Mouse (Mus musculus): ENCODE measurements around the gene Rtcb. TPM values are rescaled to one million over a fixed set of nuclear protein-coding genes. Genes with fewer than 3 reads are reported as not detected.
A peak's percentile ranks its signal among the peaks of the same experiment; 100 is the strongest.

Gene Rtcb
- polyA plus RNA-seq (2012; rRNA removed), result 40.8 and 58.4 TPM in 2 replicates
- polyA plus RNA-seq (2014; fragmentation: Nextera tagmentation; extraction: Ambion mirVana), result 67.7 and 69.8 TPM in 2 replicates

GRCm38 (mm10) chr10:85957464-85957950 is at the start of gene Rtcb:
Rtcb (minus strand) TSS chr10:85957823.
- peak within 1 kb of the TSS; percentile 94 for H3K9ac ChIP-seq (replicated peaks)
- ATAC-seq (ENCODE audit: insufficient read depth), result peak; percentile 93
- no peaks in the 10 kb centered on the region for H3K27me3 ChIP-seq (ENCODE audit: control insufficient read depth, insufficient read depth, low read length)
- DNase-seq (ENCODE audit: low read depth in 3 of 3, low spot score in 3 of 3), result peak; percentile 91 to 92 (median 91)
- peak within 1 kb of the TSS; percentile 91 to 97 for H3K4me3 ChIP-seq (ENCODE audit: insufficient read depth in 1 of 2, low read depth in 2 of 2, low read length in 2 of 2)
- TF ChIP-seq CTCF (IDR thresholded peaks at IDR 0.05; ENCODE audit: low read depth) (no peak), EP300 (IDR thresholded peaks at IDR 0.05; ENCODE audit: low read depth) (no peak)
- peak within 1 kb of the TSS; percentile 88 for H3K4me2 ChIP-seq (ENCODE audit: low read depth)
- peak within 1 kb of the TSS; percentile 29 for H3K27ac ChIP-seq
- H3K9me3 ChIP-seq (ENCODE audit: control insufficient read depth, low read length), result no peaks in the 10 kb centered on the region
- H3K36me3 ChIP-seq (replicated peaks; ENCODE audit: control insufficient read depth, insufficient read depth, low read depth), result peaks cover 18% of the 10 kb centered on the region
- under 1% methylated on average over 37 of the region's 38 CpGs for WGBS (ENCODE audit: insufficient replicate concordance)
- H3K4me1 ChIP-seq (replicated peaks; ENCODE audit: control insufficient read depth in 2 of 2, insufficient read depth in 2 of 2, low read length in 1 of 2), result peaks cover 0 to 6% of the 10 kb centered on the region in 2 experiments; a peak in 1 of 4 replicates

DNA sequence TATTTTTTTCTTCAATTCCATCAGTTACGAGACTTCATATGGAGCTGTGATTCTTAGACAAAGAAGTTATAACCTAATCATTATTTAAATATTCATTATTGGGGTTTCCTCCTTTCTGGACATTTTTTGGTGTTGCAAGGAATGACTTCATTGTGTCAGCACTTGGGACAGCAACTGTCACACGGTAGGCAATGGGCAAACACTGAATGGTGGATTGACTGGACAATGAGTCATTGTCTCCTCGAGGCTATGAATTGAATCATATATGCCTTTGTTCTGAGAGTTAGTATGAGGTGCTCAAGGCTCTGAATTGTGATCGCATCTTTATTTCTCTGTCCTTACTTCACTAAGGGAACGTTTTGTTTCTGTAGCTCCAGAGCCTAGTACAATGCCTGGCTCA is 48.8 kb upstream of the Rtcb start:
- H3K9ac ChIP-seq (replicated peaks), result no peak overlapping the region
- H3K27ac ChIP-seq, result no peak overlapping the region
- TF ChIP-seq CTCF (IDR thresholded peaks at IDR 0.05; ENCODE audit: low read depth) (no peak), EP300 (IDR thresholded peaks at IDR 0.05; ENCODE audit: low read depth) (no peak)
- no peak for ATAC-seq (ENCODE audit: insufficient read depth)
- WGBS (ENCODE audit: insufficient replicate concordance), result 59% methylated on average over 5 of the region's 5 CpGs
- no peaks in the 10 kb centered on the region for H3K4me1 ChIP-seq (replicated peaks; ENCODE audit: control insufficient read depth in 2 of 2, insufficient read depth in 2 of 2, low read length in 1 of 2)
- no peak overlapping the region for H3K4me3 ChIP-seq (ENCODE audit: insufficient read depth in 1 of 2, low read depth in 2 of 2, low read length in 2 of 2)
- H3K9me3 ChIP-seq (ENCODE audit: control insufficient read depth, low read length), result no peaks in the 10 kb centered on the region
- no peaks in the 10 kb centered on the region for H3K27me3 ChIP-seq (ENCODE audit: control insufficient read depth, insufficient read depth, low read length)
- DNase-seq (ENCODE audit: low read depth in 3 of 3, low spot score in 3 of 3), result no peak
- no peak overlapping the region for H3K4me2 ChIP-seq (ENCODE audit: low read depth)
- H3K36me3 ChIP-seq (replicated peaks; ENCODE audit: control insufficient read depth, insufficient read depth, low read depth), result no peaks in the 10 kb centered on the region

DNA sequence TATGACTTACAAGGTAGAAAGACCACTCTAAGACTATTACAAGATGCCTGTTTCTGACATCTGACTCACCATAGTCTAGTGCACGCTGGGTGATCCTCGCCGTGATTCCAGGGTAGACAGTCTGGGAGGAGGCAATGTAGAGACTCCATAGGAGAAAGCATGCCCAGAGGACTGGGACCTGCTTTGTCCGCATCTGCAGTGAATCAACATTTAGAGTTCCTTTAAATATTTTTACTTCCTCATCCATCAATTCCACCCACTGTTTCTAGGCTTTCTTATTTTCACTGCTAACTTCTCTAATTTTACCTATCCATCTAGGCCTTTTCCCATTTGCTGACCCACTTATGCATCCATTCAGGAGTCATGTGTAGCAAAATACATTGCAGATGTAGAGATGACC is 42.8 kb upstream of the Rtcb start:
- Histone ChIP-seq H3K27me3 (ENCODE audit: control insufficient read depth, insufficient read depth, low read length) (no peaks in the 10 kb centered on the region), H3K4me2 (ENCODE audit: low read depth) (no peak overlapping the region), H3K9me3 (ENCODE audit: control insufficient read depth, low read length) (no peaks in the 10 kb centered on the region), H3K9ac (replicated peaks) (no peak overlapping the region), H3K36me3 (replicated peaks; ENCODE audit: control insufficient read depth, insufficient read depth, low read depth) (no peaks in the 10 kb centered on the region), H3K4me1 (replicated peaks; ENCODE audit: control insufficient read depth in 2 of 2, insufficient read depth in 2 of 2, low read length in 1 of 2) (no peaks in the 10 kb centered on the region), H3K27ac (no peak overlapping the region), H3K4me3 (ENCODE audit: insufficient read depth in 1 of 2, low read depth in 2 of 2, low read length in 2 of 2) (no peak overlapping the region)
- ATAC-seq (ENCODE audit: insufficient read depth) (no peak), DNase-seq (ENCODE audit: low read depth in 3 of 3, low spot score in 3 of 3) (no peak)
- no peak for TF ChIP-seq EP300 (IDR thresholded peaks at IDR 0.05; ENCODE audit: low read depth)
- TF ChIP-seq CTCF (IDR thresholded peaks at IDR 0.05; ENCODE audit: low read depth), result no peak
- WGBS (ENCODE audit: insufficient replicate concordance), result 79% methylated on average over 4 of the region's 4 CpGs

DNA sequence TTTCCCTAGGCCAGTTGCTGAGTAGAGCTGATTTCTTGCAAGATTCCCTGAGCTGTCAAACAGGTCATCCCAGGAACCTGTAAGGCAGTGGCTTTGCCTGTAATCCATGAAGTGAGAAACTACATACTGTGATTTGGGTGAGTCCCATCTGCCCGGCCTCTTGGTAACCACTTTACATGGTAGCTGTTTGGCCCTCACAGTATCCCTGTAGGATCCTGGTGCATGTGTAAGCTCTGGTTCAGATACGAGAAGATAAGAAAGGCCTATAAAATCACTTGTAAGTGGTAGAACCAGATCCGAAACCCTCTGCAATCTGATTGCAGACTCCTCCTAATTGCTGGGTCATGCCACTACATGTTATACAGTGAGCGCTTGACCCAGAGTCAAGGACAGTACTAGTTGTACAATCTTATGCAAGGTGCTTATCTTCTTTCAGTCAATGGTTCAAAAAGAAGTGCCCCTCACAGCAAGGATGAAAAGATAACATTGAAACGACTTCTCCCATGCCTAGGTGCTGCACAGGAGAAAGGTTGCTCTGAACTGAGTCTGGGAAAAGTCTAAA is 37.0 kb upstream of the Rtcb start:
- H3K4me1 ChIP-seq (replicated peaks; ENCODE audit: control insufficient read depth in 2 of 2, insufficient read depth in 2 of 2, low read length in 1 of 2), result no peaks in the 10 kb centered on the region
- no peaks in the 10 kb centered on the region for H3K9me3 ChIP-seq (ENCODE audit: control insufficient read depth, low read length)

DNA sequence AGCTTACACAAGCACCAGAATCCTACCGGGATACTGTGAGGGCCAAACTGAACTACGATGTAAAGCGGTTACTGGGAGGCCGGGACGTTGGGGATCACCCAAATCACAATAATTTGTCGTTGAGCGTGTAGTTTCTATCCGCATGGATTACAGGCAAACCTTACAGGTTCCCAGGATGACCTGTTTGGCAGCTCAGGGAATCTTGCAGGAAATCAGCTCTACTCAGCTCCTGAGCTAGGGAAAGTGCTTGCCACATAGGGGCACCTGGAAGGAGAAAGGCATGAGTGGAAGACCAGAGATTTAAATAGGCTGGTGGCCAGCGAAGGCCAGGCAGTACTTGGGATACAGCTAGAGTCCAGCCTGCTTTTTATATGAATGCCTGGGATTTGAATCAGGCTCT is 36.2 kb upstream of the Rtcb start:
- Histone ChIP-seq H3K4me3 (ENCODE audit: insufficient read depth in 1 of 2, low read depth in 2 of 2, low read length in 2 of 2) (no peak overlapping the region), H3K27me3 (ENCODE audit: control insufficient read depth, insufficient read depth, low read length) (no peaks in the 10 kb centered on the region), H3K9me3 (ENCODE audit: control insufficient read depth, low read length) (no peaks in the 10 kb centered on the region), H3K9ac (replicated peaks) (no peak overlapping the region), H3K27ac (no peak overlapping the region), H3K4me1 (replicated peaks; ENCODE audit: control insufficient read depth in 2 of 2, insufficient read depth in 2 of 2, low read length in 1 of 2) (no peaks in the 10 kb centered on the region), H3K4me2 (ENCODE audit: low read depth) (no peak overlapping the region), H3K36me3 (replicated peaks; ENCODE audit: control insufficient read depth, insufficient read depth, low read depth) (no peaks in the 10 kb centered on the region)
- DNase-seq (ENCODE audit: low read depth in 3 of 3, low spot score in 3 of 3), result no peak
- ATAC-seq (ENCODE audit: insufficient read depth), result no peak
- WGBS (ENCODE audit: insufficient replicate concordance), result 83% methylated on average over 9 of the region's 9 CpGs
- TF ChIP-seq CTCF (IDR thresholded peaks at IDR 0.05; ENCODE audit: low read depth) (no peak), EP300 (IDR thresholded peaks at IDR 0.05; ENCODE audit: low read depth) (no peak)

More for the DNA sequence above, 37.0 kb upstream of the Rtcb start:
- Histone ChIP-seq H3K4me2 (ENCODE audit: low read depth) (no peak overlapping the region), H3K9ac (replicated peaks) (no peak overlapping the region), H3K27me3 (ENCODE audit: control insufficient read depth, insufficient read depth, low read length) (no peaks in the 10 kb centered on the region), H3K36me3 (replicated peaks; ENCODE audit: control insufficient read depth, insufficient read depth, low read depth) (no peaks in the 10 kb centered on the region), H3K4me3 (ENCODE audit: insufficient read depth in 1 of 2, low read depth in 2 of 2, low read length in 2 of 2) (no peak overlapping the region), H3K27ac (no peak overlapping the region)
- TF ChIP-seq EP300 (IDR thresholded peaks at IDR 0.05; ENCODE audit: low read depth) (no peak), CTCF (IDR thresholded peaks at IDR 0.05; ENCODE audit: low read depth) (no peak)
- ATAC-seq (ENCODE audit: insufficient read depth) (no peak), DNase-seq (ENCODE audit: low read depth in 3 of 3, low spot score in 3 of 3) (no peak)
- WGBS (ENCODE audit: insufficient replicate concordance), result 44% methylated on average over 5 of the region's 5 CpGs
